Mouse (Mus musculus): ENCODE data around the gene Ppcdc. TPM values are rescaled to one million over a fixed set of nuclear protein-coding genes. Genes with fewer than 3 reads are reported as not detected.
A peak's percentile ranks its signal among the peaks of the same experiment; 100 is the strongest.

Ppcdc gene
- polyA plus RNA-seq, 1 experiment from 2014 or later: 20.3 TPM

- H3K9me3 ChIP-seq (ENCODE audit: control insufficient read depth, low read length): no peaks in the 10 kb centered on the region
- ATAC-seq (ENCODE audit: low read depth): no peak
- no peaks in the 10 kb centered on the region for H3K27me3 ChIP-seq (ENCODE audit: control insufficient read depth, insufficient read depth, low read length)
- H3K4me1 ChIP-seq (ENCODE audit: control insufficient read depth, insufficient read depth, low read length): no peaks in the 10 kb centered on the region
- WGBS: 92% methylated on average over 4 of the region's 4 CpGs
- no peak overlapping the region for H3K4me2 ChIP-seq (ENCODE audit: low read depth, low read length)
- no peak overlapping the region for H3K27ac ChIP-seq (ENCODE audit: low read depth, low read length)
- peaks cover 13% of the 10 kb centered on the region for H3K36me3 ChIP-seq (ENCODE audit: control insufficient read depth, insufficient read depth, low read length)
- H3K4me3 ChIP-seq (ENCODE audit: low read depth, low read length): no peak overlapping the region
- H3K9ac ChIP-seq (replicated peaks; ENCODE audit: low read depth, low read length): no peak overlapping the region
Measured at GRCm38 (mm10) chr9:57453516-57453915, 13.6 kb upstream of the Ppcdc start.

GRCm38 (mm10) chr9:57452624-57453462 lies 12.9 kb upstream of the Ppcdc start:
- Histone ChIP-seq H3K9me3 (ENCODE audit: control insufficient read depth, low read length) (no peaks in the 10 kb centered on the region), H3K27me3 (ENCODE audit: control insufficient read depth, insufficient read depth, low read length) (no peaks in the 10 kb centered on the region), H3K4me1 (ENCODE audit: control insufficient read depth, insufficient read depth, low read length) (no peaks in the 10 kb centered on the region), H3K36me3 (ENCODE audit: control insufficient read depth, insufficient read depth, low read length) (peaks cover 16% of the 10 kb centered on the region), H3K27ac (ENCODE audit: low read depth, low read length) (no peak overlapping the region), H3K9ac (replicated peaks; ENCODE audit: low read depth, low read length) (no peak overlapping the region), H3K4me3 (ENCODE audit: low read depth, low read length) (no peak overlapping the region), H3K4me2 (ENCODE audit: low read depth, low read length) (no peak overlapping the region)
- no peak for ATAC-seq (ENCODE audit: low read depth)
- 85% methylated on average over 8 of the region's 8 CpGs for WGBS

DNA sequence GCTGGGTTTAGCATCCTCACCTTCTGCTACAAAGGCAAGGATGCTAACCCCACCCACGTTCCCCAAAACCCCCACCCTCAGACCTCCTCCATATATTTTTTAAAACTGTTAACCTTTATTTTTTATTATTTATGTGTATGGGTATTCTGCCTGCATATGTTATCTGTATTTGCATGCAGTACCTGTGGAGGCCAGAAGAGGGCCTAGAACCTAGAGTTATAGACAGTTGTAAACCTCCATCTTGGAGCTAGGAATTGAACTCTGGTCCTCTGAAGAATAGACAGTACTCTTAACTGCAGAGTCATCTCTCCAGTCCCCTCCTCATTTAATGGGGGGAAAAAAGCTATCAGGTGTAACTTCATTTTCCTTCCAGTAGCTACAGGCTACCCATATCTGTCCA lies 9.8 kb upstream of the Ppcdc start:
- Histone ChIP-seq H3K9ac (replicated peaks; ENCODE audit: low read depth, low read length) (no peak overlapping the region), H3K27ac (ENCODE audit: low read depth, low read length) (no peak overlapping the region), H3K9me3 (ENCODE audit: control insufficient read depth, low read length) (no peaks in the 10 kb centered on the region), H3K4me2 (ENCODE audit: low read depth, low read length) (no peak overlapping the region), H3K4me3 (ENCODE audit: low read depth, low read length) (no peak overlapping the region), H3K4me1 (ENCODE audit: control insufficient read depth, insufficient read depth, low read length) (no peaks in the 10 kb centered on the region), H3K27me3 (ENCODE audit: control insufficient read depth, insufficient read depth, low read length) (no peaks in the 10 kb centered on the region), H3K36me3 (ENCODE audit: control insufficient read depth, insufficient read depth, low read length) (peaks cover 33% of the 10 kb centered on the region)
- no peak for ATAC-seq (ENCODE audit: low read depth)
- 85% methylated on average over 1 of the region's 1 CpGs for WGBS

DNA sequence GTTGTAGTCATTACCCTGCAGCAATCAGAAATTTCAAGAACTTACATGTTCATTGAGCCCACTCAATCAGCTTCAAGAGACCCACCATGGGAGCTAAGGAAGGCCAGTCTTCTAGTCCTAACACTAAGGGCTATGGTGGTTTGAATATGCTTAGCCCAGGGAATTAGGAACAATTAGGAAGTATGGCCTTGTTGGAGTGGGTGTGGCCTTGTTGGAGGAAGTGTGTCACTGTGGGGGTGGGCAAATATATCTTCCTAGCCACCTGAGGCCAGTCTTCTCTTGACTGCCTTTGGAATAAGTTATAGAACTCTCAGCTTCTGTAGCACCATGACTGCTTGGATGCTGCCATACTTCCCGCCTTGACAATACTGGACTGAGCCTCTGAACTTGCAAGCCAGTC lies 696 bp upstream of the Ppcdc start:
- Histone ChIP-seq H3K27me3 (ENCODE audit: control insufficient read depth, insufficient read depth, low read length) (no peaks in the 10 kb centered on the region), H3K4me3 (ENCODE audit: low read depth, low read length) (no peak overlapping the region), H3K4me2 (ENCODE audit: low read depth, low read length) (no peak overlapping the region), H3K4me1 (ENCODE audit: control insufficient read depth, insufficient read depth, low read length) (no peaks in the 10 kb centered on the region), H3K9ac (replicated peaks; ENCODE audit: low read depth, low read length) (no peak overlapping the region), H3K27ac (ENCODE audit: low read depth, low read length) (no peak overlapping the region), H3K9me3 (ENCODE audit: control insufficient read depth, low read length) (no peaks in the 10 kb centered on the region), H3K36me3 (ENCODE audit: control insufficient read depth, insufficient read depth, low read length) (peaks cover 33% of the 10 kb centered on the region)
- ATAC-seq (ENCODE audit: low read depth): peak; percentile 2; the same call in 1 of the 2 replicates
- WGBS: 100% methylated on average over 1 of the region's 1 CpGs

GRCm38 (mm10) chr9:57439083-57439482 lies 841 bp downstream of the Ppcdc start:
- Histone ChIP-seq H3K9me3 (ENCODE audit: control insufficient read depth, low read length) (no peaks in the 10 kb centered on the region), H3K36me3 (ENCODE audit: control insufficient read depth, insufficient read depth, low read length) (peaks cover 23% of the 10 kb centered on the region; the same call in 1 of the 2 replicates), H3K27ac (ENCODE audit: low read depth, low read length) (no peak overlapping the region), H3K9ac (replicated peaks; ENCODE audit: low read depth, low read length) (no peak overlapping the region), H3K4me1 (ENCODE audit: control insufficient read depth, insufficient read depth, low read length) (no peaks in the 10 kb centered on the region), H3K4me3 (ENCODE audit: low read depth, low read length) (peak overlapping the region; percentile 47; the same call in 1 of the 2 replicates), H3K27me3 (ENCODE audit: control insufficient read depth, insufficient read depth, low read length) (no peaks in the 10 kb centered on the region), H3K4me2 (ENCODE audit: low read depth, low read length) (peak overlapping the region; percentile 68)
- no peak for ATAC-seq (ENCODE audit: low read depth)
- 51% methylated on average over 7 of the region's 7 CpGs for whole genome bisulfite sequencing

GRCm38 (mm10) chr9:57437896-57438614 lies 1.9 kb downstream of the Ppcdc start:
- Histone ChIP-seq H3K4me2 (ENCODE audit: low read depth, low read length) (no peak overlapping the region), H3K27ac (ENCODE audit: low read depth, low read length) (no peak overlapping the region), H3K4me1 (ENCODE audit: control insufficient read depth, insufficient read depth, low read length) (peaks cover 6% of the 10 kb centered on the region; the same call in 1 of the 2 replicates), H3K9ac (replicated peaks; ENCODE audit: low read depth, low read length) (no peak overlapping the region), H3K4me3 (ENCODE audit: low read depth, low read length) (no peak overlapping the region), H3K36me3 (ENCODE audit: control insufficient read depth, insufficient read depth, low read length) (peaks cover 15% of the 10 kb centered on the region; the same call in 1 of the 2 replicates), H3K9me3 (ENCODE audit: control insufficient read depth, low read length) (no peaks in the 10 kb centered on the region), H3K27me3 (ENCODE audit: control insufficient read depth, insufficient read depth, low read length) (no peaks in the 10 kb centered on the region)
- ATAC-seq (ENCODE audit: low read depth): no peak
- WGBS: 92% methylated on average over 10 of the region's 10 CpGs

GRCm38 (mm10) chr9:57436166-57436565 lies 3.8 kb downstream of the Ppcdc start:
- Histone ChIP-seq H3K36me3 (ENCODE audit: control insufficient read depth, insufficient read depth, low read length) (no peaks in the 10 kb centered on the region), H3K27ac (ENCODE audit: low read depth, low read length) (no peak overlapping the region), H3K4me3 (ENCODE audit: low read depth, low read length) (no peak overlapping the region), H3K4me2 (ENCODE audit: low read depth, low read length) (no peak overlapping the region), H3K27me3 (ENCODE audit: control insufficient read depth, insufficient read depth, low read length) (no peaks in the 10 kb centered on the region), H3K4me1 (ENCODE audit: control insufficient read depth, insufficient read depth, low read length) (peaks cover 11% of the 10 kb centered on the region; the same call in 1 of the 2 replicates), H3K9ac (replicated peaks; ENCODE audit: low read depth, low read length) (no peak overlapping the region), H3K9me3 (ENCODE audit: control insufficient read depth, low read length) (no peaks in the 10 kb centered on the region)
- 90% methylated on average over 5 of the region's 5 CpGs for WGBS
- no peak for ATAC-seq (ENCODE audit: low read depth)

GRCm38 (mm10) chr9:57434405-57435165 lies 5.3 kb downstream of the Ppcdc start:
- WGBS: 92% methylated on average over 11 of the region's 11 CpGs
- no peak overlapping the region for H3K9ac ChIP-seq (replicated peaks; ENCODE audit: low read depth, low read length)

More at GRCm38 (mm10) chr9:57434405-57435165, 5.3 kb downstream of the Ppcdc start:
- Histone ChIP-seq H3K27ac (ENCODE audit: low read depth, low read length) (no peak overlapping the region), H3K36me3 (ENCODE audit: control insufficient read depth, insufficient read depth, low read length) (no peaks in the 10 kb centered on the region), H3K9me3 (ENCODE audit: control insufficient read depth, low read length) (no peaks in the 10 kb centered on the region), H3K27me3 (ENCODE audit: control insufficient read depth, insufficient read depth, low read length) (no peaks in the 10 kb centered on the region), H3K4me1 (ENCODE audit: control insufficient read depth, insufficient read depth, low read length) (peaks cover 11% of the 10 kb centered on the region; the same call in 1 of the 2 replicates), H3K4me3 (ENCODE audit: low read depth, low read length) (no peak overlapping the region), H3K4me2 (ENCODE audit: low read depth, low read length) (no peak overlapping the region)
- no peak for ATAC-seq (ENCODE audit: low read depth)

Measured in neural tube, embryonic 14.5 days (tissue).